Mouse (Mus musculus) lung, adult 2 months (tissue): ENCODE results near the gene Tmprss6.

ENCODE experiments used
- CTCF ChIP-seq: fragments of 200-500 bp; IDR thresholded peaks from 2 replicates; pipeline ENCODE4 v1.5.1; 2011; ENCODE audit warnings: mild to moderate bottlenecking, low read length, control low read depth; ENCODE audit not compliant: insufficient read depth
- POLR2A ChIP-seq: fragments of 200-500 bp; IDR thresholded peaks from 2 replicates; pipeline ENCODE4 v1.6.1; 2011; ENCODE audit warnings: low read depth, mild to moderate bottlenecking, control low read depth, low read length, borderline replicate concordance; ENCODE audit errors: extremely low read depth

DNA sequence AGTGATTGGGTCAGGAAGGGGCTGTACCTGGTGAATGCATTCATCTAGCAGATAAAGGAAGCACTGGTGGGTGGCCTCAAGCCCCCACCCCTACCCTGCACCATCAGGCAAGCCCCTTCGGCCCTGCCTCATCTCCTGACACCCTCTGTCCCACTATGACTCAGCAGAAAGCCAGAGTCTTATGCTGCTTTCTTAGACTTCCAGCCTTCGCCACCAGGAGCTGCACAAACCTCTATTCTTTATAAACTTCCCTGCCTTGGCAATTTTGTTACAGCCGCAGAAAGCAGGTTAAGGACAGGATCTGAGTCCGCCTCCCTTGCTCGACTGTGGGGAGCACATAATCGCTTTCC lies 18.0 kb downstream of the Tmprss6 start:
- TF ChIP-seq POLR2A (no peak), CTCF (no peak)
